Mouse (Mus musculus): ENCODE measurements at regions not wholly inside any gene's neighbourhood (a gene's known extent, or its start where the extent isn't known, plus 50 kb on each side); places are given as distances from the start of the nearest gene placed in this dataset.
"Not testable (repeated sequence)": the region's sequence is repeated elsewhere in the genome, so short reads cannot be mapped to it uniquely, and the experiment has no call there.

DNA sequence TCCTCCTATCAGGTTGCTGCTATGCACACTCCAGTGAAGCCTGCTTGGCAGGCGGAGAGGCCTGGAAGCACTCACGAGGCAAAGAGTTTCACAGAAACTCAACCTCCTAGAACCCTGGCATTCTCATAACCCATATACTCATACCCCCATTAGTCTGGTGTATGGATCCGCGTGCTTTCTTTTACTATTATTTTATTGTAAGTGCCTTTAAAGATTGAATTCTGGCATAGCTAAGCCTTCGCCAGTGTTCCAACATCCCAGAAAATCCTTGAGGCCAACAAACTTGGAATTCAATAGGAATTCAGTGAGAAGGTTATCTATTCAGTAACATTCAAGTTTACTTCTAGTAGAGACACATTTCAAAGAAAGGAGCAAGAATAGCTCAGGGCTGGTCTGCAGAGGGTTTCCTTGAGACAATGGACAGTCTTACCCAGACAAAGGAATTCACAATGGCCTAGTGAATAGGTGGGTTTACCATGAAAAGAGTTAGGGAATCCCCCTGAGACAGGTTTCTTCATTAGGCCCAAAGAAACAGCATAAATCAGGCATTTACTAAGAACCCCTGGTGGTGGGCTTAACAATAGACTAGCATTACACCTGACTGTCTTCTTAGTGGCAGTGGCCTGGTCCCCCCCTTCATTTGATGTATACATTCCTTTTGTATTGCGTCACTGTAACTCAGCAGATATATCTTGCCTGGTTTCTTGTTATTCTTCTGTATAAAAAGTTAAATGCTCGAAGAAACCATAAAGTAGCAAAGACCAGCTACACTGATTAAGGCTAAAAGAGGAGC lies 80.8 kb upstream of the Gm15446 start:
- not testable (repeated sequence) for DNase-seq (ENCODE audit: inconsistent age in 2 of 2, low spot score in 1 of 2)

DNA sequence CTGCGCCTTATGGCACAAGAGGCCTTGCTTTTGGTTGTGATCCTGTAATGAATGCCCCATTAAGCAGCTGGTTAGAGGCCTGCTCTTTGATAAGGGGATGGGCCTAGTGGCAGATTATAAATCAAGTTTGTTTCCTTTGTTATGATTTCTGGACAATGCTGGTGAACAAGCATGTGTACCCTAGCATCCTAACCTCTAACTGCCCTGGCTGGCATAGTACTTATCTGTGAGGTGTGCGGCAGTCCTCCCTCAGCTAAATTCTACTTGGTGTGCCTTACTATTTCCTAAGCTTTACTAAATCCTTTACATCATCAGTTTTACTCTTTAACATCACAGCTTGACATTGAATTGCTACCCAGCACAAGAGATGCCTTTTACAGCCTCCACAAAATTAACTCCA lies 79.0 kb upstream of the Gm15446 start:
- peak in 1 of 2 experiments; percentile 19 for DNase-seq (ENCODE audit: inconsistent age in 2 of 2, low spot score in 1 of 2)

DNA sequence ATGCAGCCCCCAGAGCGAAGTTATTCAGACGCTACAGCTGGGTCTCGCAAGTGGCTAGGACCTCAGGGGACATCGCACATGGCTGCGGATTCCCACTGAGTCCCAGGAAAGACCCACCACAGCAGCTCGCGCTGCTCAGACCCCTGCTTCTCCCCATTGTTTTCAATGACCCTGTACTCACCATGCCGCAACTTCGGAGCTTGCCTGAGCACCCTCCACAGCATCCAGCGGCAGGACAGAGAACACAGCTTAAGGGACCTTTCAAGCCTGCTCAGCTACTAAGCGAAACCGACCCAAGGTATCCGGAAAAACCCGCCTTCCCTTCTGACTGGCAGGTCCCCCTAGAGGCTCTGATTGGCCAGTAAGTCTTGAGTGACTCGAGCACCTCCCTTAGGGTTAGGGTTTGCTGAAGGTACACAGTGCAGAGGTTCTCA lies 78.4 kb upstream of the Gm15446 start:
- peak; percentile 68 to 86 for DNase-seq (ENCODE audit: inconsistent age in 2 of 2, low spot score in 1 of 2)

DNA sequence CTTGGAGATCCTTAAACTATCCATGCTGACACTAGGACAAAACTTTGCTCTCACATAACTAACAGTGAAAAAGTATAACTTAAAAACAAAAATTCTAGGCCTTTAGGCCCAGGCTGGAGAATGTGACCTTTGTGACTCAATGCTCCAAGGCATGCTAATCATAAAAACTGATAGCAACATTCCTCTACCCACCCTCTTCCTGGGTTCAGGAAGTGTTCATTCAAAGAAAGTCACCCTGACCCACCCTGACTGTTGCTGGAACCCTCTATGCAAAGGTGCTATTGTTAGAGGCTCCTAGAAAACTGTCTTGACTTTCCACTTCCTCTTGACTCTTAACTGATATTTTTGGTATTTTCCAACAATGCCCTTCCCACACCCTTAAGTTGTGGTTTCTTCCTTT lies 72.0 kb upstream of the Gm15446 start:
- not testable (repeated sequence) for DNase-seq (ENCODE audit: inconsistent age in 2 of 2, low spot score in 1 of 2)

DNA sequence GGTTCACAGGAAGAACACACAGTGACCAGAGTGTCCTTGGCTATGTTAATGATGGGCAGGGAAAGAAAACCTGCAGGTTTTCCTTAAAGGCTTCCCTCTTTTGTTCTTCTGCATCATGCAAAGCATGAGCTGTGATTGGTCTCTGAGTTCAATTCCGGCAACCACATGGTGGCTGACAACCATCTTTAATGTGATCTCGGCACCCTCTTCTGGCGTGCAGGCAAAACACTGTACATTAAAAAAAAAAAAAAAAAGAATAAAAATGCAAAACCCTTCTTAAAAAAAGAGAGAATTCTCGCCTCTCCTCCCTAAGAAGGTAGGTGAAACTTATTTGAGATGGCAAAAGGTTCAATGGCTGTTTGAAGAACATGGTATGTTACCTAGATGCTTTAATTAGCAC lies 62.8 kb upstream of the Gm15446 start:
- DNase-seq (ENCODE audit: inconsistent age in 2 of 2, low spot score in 1 of 2) = no peak

DNA sequence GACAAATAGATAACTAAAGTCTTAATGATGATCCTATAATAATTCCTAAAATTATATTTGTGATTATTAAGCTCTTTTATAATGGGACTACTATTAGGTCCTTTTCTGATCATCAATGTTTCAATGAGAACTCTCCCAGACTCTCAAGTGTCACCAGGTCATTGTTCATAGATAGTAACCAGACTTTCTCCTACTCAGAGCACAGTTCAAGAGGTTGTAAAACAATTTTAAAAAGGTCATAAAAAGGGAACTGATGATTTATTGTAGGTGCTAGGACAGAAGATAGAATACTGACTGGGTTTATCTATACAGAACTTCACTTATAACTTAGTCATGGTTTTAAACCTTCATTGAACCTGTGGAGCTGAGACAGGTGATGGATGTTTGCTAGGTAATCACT lies 58.7 kb upstream of the Gm15446 start:
- DNase-seq (ENCODE audit: inconsistent age in 2 of 2, low spot score in 1 of 2) = not testable (repeated sequence)

DNA sequence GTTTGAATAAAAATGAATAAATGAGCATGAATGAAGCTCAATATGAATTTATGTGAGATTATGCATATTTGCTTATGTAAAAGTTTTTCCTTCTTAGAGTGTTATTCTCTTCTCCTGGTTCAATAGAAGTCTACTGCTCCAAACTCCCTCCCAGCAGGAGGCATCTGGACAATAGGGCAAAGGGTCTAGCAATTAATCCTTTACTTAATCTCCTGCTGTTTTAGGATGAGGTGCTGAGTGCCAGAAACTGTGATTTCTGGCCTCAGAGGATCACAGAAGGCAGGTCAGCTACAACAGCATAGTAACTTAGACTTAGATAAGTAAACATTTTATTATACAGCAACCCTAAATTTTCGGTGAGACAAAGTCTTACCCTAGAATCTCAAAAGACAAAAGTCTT lies 57.6 kb upstream of the Gm15446 start:
- DNase-seq (ENCODE audit: inconsistent age in 2 of 2, low spot score in 1 of 2) = no peak

DNA sequence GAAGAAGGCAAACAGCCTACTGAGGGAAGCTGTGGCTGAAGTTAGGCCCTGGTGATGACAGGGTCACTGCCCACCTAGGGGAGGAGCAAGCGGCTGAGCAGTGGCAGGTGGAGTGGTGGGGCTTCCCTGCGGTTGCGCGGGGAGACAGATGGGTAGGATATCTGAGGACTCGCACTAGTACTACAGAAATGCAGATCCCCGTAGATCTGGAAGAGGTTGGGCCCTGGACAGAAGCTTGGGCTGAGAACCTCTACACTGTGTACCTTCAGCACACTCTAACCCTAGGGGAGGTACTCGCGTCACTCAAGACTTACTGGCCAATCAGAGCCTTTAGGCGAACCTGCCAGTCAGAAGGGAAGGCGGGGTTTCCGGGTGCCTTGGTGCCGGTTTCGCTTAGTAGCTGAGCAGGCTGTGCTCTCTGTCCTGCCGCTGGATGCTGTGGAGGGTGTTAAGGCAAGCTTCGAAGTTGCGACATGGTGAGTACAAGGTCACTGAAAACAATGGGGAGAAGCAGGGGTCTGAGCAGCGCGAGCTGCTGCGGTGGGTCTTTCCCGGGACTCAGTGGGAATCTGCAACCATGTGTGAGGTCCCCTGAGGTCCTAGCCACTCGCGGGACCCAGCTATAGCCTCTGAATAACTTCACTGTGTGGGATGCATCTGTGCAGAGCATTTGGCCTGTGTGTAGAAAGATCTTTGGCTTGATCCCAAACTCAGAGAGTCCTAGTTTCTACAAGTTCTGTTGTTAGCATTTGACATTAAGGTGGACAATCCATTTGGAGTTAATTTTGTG lies 56.7 kb upstream of the Gm15446 start:
- peak; percentile 91 to 97 for DNase-seq (ENCODE audit: inconsistent age in 2 of 2, low spot score in 1 of 2)

DNA sequence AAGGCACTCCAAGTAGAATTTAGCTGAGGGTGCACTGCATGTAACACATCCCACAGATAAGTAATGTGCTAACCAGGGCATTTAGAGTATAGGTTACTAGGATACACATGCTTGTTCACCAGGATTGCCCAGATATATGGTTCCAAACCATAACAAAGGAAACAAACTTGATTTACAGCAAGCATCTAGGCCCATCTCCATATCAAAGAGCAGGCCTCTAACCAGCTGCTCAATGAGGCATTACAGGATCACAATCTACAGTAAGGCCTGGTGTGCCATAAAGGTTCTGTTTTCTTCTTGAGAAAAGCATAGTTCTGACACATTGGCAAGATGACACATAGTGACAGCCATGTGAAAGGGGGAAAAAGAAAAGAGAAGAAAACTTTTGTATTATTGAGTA lies 56.0 kb upstream of the Gm15446 start:
- DNase-seq (ENCODE audit: inconsistent age in 2 of 2, low spot score in 1 of 2) = peak in 1 of 2 experiments; percentile 30
